Mouse (Mus musculus) thymus, postnatal 0 days (tissue): ENCODE measurements around the gene Adh7. TPM values are rescaled to one million over a fixed set of nuclear protein-coding genes. Genes with fewer than 3 reads are reported as not detected.
A peak's percentile ranks its signal among the peaks of the same experiment; 100 is the strongest.

Source experiments
- DNase-seq: peaks from one replicate; pipeline ENCODE4 v3.0.0-alpha.2; 2015; ENCODE audit warnings: low spot score
- polyA plus RNA-seq: library from polyadenylated mRNA; unstranded; fragments of >200 nt; fragmentation: Nextera tagmentation; extraction: Ambion mirVana; gene quantifications from 2 replicates; pipeline ENCODE4 v1.2.1, GENCODE M21; 2015

The Adh7 gene
- polyA plus RNA-seq, 1 experiment from 2014 or later: 0.44 TPM

DNA sequence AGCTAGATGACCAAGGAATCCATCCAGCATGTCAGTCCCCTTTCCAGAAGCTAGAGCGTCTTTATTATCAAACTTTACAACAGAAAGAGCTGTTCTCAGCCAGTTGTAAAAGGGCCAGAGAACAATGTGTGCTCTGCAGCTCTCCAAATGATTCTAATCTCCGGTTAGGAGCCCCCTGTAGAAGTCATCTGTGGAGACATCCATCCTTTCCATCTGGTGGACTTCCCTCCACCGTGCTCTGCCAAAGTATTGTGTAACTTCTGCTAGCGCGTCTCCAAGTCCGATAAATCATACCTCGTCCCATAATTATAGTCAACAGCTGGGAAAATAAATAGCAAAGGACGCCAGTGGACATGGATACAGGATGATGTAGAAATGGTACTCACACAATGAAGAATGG, 31.2 kb downstream of the Adh7 start:
- no peak for DNase-seq

GRCm38 (mm10) chr3:138251156-138251555, 33.6 kb downstream of the Adh7 start:
- DNase-seq: no peak

- DNase-seq: no peak
Observed at GRCm38 (mm10) chr3:138254205-138254604, 36.6 kb downstream of the Adh7 start.

GRCm38 (mm10) chr3:138255366-138255765, 37.8 kb downstream of the Adh7 start:
- DNase-seq: no peak

DNA sequence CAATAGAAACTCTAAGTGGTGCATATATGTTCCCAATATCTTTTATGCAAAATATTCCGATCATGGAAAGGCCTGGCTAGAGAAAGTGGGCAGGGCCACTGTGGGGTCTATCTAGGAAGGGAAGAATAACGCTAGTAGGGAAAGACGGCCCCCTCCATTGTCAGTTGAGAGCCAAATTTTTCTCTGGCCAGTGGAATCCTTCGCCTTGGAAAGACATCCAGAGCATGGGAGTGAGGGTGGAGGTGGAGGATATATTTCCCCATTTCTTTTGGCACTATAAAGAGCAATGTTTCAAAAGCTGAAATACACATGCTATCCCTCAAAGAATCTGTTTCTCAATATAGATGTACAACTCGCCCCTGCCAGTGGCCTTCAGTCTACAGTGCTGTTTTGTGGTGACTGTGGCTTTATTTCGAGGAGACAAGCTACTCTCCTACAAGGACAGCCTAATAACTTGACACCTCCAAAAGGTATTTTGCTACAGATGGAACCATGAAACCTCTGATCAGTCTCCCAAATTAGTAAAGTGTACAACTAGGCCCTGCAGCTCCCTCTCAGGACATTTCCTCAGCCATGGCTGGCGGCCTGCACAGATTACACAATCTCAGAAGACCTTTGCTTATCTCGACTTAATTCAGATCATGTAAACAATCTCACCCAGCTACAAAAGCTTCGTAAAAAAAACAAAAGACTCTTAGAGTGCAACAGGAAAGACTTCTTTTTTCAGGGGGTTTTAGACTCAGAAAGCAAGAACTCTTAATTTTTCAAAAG, 38.4 kb downstream of the Adh7 start:
- no peak for DNase-seq

DNA sequence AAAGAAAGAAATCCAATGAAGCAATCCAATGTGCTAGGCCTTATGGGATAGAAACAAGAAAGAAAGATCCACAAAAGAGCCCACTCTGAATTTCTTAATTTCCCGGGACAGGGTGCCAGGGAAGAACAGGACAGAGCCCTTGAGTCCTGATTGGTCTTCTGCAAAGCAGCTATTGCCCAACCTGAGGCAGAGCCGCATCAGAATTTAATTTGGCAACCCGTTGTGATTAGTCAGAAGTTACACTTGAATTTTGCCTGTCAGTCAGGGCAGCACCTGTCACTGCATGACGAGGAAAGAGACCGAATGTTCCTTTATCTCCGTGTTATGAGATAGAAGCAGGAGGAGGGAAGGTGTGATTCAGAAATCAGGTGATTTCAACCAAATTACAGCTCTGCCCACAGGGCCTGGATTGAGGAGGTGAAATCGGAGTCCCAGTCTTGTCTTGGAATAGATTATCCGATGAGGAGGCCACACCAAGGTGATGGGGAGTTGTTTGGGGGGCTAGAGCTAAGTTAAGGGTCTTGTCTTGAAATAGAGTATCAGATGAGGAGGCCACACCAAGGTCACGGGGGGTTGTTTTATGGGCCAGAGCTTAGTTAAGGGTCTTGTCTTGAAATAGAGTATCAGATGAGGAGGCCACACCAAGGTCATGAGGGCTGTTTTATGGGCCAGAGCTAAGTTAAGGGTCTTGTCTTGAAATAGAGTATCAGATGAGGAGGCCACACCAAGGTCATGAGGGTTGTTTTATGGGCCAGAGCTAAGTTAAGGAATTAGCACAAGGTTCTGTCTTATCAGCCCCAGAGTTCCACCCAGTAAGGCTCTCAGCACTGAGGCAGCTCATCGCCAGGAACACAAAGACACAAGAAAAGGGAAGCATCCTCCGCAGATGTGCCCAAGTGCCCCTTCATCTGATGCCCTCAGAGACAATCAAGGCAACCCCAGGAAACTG, 43.4 kb downstream of the Adh7 start, which contains the start of gene Adh1:
Gene Adh1 (plus strand): TSS at position 271 of the 949 bp plus-strand sequence.
- no peak for DNase-seq

- DNase-seq: no peak
Observed at GRCm38 (mm10) chr3:138262568-138262967, 45.0 kb downstream of the Adh7 start.

DNA sequence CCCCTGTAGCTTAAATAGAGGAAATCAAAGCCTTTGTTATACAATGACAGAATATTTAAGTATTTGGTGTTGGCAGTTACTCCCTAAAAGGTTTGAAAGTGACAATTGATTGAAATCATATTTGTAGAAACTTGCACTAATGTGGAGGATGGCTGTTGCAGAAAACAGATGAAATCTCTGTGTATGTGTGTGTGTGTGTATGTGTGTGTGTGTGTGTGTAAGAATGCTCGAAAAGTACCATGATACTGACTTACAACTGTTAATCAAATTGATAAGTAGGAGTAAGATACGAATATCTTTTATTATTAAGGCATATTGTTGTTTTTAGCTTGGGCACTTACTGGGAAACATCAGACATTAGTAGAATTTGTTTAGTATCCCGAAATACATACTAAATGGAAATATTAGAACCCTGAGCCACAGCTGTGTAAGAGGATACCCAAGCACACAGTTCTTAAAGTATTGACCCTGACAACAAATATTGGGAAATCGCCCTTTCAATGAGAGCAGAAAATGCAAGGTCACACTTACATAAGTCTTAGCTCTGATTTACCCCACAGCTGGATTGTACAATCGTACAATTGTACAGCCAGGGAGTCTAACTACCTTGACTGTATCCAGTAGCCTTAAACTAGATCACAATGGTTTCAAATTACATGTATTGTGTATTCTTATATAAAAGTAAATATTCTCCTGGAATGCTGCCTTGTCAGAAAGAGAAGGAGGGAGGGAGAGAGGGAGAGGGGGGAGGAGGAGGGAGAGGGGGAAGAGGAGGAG, 45.8 kb downstream of the Adh7 start:
- DNase-seq: no peak

DNA sequence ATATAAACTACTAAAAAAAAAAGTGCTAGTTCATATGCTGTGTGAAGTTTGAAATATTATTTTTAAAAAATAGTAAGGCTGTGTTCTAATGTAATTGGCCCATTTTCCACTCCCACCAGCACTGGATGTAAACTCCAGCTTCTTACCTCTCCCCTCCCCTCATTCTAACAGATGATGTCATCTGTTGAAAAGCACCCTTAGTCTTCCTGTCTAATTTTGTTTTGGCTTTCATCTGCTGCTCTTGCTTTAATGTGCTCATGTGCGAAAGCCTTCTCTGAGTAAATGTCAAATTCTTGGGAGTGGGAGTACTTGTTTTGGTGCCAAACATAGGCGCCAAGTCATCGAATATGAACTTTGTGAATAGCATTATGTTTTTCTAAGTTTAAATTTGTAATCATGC, 47.1 kb downstream of the Adh7 start:
- DNase-seq: no peak

DNA sequence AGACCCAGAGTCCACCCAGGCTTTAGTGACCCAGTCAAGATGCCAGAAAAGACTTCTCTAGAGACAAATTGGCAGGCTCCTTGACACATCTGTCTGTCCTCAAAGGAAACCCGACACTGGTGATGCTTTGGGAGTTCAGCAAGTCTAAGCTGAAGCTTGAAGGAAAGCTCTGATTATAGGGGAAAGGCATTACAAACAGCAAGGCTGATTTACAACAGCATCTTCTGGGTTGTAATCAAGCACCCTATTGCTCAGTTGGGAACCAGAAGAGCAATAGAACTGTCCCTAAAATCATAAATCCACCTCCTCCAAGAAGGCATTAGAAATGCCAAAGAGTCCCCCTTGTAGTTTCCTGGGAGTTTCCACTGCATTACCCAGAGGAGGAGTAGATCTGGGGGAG, 52.9 kb downstream of the Adh7 start:
- no peak for DNase-seq

DNA sequence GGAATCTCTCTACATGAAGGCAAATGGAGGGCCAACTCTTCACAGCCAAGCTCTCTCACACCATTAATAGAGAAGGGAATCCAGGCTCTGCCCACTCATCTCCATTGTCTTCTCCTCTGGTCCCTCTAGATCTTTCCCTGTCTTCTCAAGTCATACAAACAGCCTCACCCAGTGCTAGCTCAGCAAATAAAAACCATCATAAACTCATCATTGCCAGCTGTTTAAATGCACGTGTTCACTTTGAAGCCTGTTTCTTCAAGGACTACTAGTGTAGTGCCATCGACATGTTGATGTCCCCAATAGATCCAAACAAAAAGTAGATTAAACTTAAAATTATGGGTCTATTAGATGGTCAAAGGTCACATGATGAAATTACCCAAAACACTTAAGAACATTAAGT, 53.7 kb downstream of the Adh7 start:
- no peak for DNase-seq

DNA sequence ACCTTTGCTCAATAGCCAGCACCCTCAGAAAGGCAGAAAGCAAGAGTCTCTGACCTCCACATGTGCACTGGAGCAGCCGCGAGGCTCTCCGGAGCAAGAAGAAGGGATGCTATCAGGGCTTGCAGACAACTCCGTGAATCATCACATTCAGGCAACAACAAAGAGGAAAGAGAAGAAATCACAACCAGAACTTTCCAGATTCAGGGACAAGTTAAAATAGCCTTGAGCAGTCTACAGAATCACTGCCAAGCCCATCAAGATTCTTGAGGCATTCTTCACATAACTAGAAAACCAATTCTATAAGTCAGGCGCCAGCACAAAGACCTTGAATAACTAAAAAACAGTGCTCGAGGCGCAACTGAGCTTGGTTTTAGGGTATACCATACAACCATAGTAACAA, 55.5 kb downstream of the Adh7 start:
- no peak for DNase-seq

DNA sequence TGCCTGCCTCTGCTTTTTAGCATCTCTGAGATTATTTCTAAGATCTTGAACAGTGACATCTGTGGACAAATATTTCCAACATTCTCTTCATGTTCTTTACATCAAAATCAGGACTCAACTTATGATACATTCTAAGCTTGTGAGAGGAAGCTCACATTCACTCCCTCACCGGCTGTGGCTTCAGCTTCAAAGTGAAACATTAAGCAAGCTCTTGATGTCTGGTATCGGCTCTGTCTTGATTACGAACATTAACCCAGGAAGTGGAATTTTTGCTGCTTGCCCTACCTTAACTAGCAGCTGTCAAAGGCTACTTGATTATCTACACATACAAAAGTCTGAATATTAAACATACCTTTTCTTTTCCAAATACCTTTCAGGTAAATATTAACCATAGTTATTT, 57.5 kb downstream of the Adh7 start:
- peak; percentile 29 for DNase-seq

- DNase-seq: no peak
Observed at GRCm38 (mm10) chr3:138282556-138282955, 65.0 kb downstream of the Adh7 start.

Other genes starting within 250 kb of the Adh7 start
- gene Dapp1, start 236.2 kb upstream of the Adh7 start, polyA plus RNA-seq: 22.6 and 26.0 TPM in 2 replicates
- 0.10 and 0.14 TPM in 2 replicates for gene 1110002E22Rik, start 152.7 kb upstream of the Adh7 start, polyA plus RNA-seq
- gene Gm5105, start 150.4 kb upstream of the Adh7 start, polyA plus RNA-seq: not detected in 2 replicates
- gene Trmt10a, start 74.3 kb upstream of the Adh7 start, polyA plus RNA-seq: 9.5 and 10.4 TPM in 2 replicates
- gene Mttp, start 72.8 kb upstream of the Adh7 start, polyA plus RNA-seq: 8.6 and 9.9 TPM in 2 replicates
- gene 4930579F01Rik, start 23.9 kb upstream of the Adh7 start, polyA plus RNA-seq: not detected in 2 replicates
- 6.9 and 8.0 TPM in 2 replicates for gene Adh1, start 43.2 kb downstream of the Adh7 start, polyA plus RNA-seq
- 0.40 and 0.46 TPM in 2 replicates for gene Adh6a, start 95.5 kb downstream of the Adh7 start, polyA plus RNA-seq
- gene Adh6b, start 124.0 kb downstream of the Adh7 start, polyA plus RNA-seq: 0.14 and 0.36 TPM in 2 replicates
- not detected in 2 replicates for gene Adh4, start 197.7 kb downstream of the Adh7 start, polyA plus RNA-seq
- 201 and 206 TPM in 2 replicates for gene Adh5, start 225.3 kb downstream of the Adh7 start, polyA plus RNA-seq